Mouse (Mus musculus): Measurements from ENCODE around the gene Ephb1. TPM values are rescaled to one million over a fixed set of nuclear protein-coding genes. Genes with fewer than 3 reads are reported as not detected.

Ephb1 gene
- total RNA-seq, 2 experiments from 2014 or later, result 23.4 to 26.7 TPM

DNA sequence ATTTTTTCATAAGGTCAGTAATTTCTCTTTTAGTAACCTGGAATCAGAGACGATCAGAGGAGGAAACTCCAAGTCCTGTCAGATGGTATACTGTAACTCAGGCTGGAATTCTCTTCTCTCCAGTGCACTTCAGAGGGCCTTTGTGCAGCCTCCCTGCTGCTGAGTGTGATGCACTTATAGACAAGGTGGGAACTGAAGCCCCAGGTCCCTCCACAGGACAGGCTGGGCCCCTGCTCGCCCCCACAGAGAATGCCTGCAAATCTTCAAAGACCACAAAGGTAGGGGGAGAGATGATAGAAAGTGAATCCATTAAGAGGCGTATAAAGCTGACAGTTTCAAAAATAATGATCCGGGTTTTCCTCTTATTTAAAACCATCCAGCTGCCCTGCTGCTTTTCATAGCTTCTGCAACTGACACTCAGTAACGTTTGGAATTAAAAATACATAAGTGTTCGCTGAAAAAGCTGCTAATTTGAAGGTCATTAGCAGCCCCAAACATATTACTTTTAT is 446.7 kb downstream of the Ephb1 start:
- Histone ChIP-seq H3K4me3 (no peak overlapping the region), H3K27ac (no peak overlapping the region)
- DNase-seq (ENCODE audit: extremely low spot score in 1 of 2, low spot score in 2 of 2), result no peak
- no peak for TF ChIP-seq CTCF (IDR thresholded peaks at IDR 0.05)
- intact Hi-C loops (cut with DNase I), result no loop called here

DNA sequence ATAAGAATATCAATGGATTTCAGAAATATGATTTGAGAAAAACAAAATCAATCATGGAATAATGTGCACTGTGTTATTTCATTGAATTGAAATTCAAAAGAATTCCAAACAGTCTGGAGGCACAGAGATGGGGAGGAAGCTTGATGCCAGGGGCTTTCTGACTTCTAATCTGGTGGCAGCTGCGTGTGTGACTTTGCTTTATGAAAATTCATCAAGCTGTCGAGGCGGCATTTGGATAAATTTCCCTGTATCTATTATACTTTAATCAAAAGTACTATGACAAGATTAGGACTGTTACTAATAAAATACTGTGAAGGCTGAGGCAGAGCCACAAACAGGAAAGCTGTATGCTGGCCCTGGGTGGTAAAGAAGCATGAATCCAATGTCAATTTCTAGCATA is 451.1 kb downstream of the Ephb1 start:
- Histone ChIP-seq H3K27ac (no peak overlapping the region), H3K4me3 (no peak overlapping the region)
- no peak for TF ChIP-seq CTCF (IDR thresholded peaks at IDR 0.05)
- intact Hi-C loops (cut with DNase I), result no loop called here
- DNase-seq (ENCODE audit: extremely low spot score in 1 of 2, low spot score in 2 of 2), result no peak

DNA sequence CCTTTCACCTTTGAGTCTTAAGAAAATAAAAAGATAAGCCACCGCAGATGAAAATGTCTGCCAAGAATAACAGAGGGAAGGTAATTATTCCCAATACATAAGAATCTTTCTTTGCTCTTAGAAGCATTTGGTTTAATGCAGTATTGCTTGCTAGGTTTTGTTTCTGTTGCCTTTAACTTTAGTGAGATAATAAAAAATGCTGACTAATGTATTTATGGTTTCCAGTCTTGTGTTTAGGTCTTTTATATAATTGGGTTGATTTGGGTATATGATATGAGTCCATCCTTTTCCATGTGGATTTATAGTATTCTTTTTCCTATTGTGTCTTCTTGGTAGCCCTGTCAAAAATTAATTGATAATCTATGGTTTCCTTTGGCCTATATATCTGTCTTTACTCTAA is 456.6 kb downstream of the Ephb1 start:
- DNase-seq (ENCODE audit: extremely low spot score in 1 of 2, low spot score in 2 of 2), result no peak
- no peak for TF ChIP-seq CTCF (IDR thresholded peaks at IDR 0.05)

DNA sequence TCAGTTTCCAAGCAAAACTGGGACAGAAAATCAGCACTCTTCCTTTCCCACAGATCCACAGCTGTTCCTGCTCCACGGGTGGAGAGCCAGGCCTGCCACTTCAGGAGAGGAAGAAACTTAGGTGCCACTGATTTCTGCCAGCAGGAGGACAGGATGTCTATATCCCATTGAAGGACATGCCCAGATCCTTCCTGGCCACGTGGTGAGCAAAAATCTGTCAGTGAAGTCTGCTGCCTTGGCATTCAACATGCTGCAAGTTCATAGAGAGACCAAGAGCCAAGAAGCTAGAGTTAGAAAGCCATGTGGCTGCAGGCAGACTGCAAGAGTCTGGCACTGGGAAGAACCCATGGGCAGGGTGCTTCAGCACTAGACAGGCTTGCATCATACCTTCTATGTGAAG is 471.2 kb downstream of the Ephb1 start:
- no peak overlapping the region for H3K4me3 ChIP-seq
- no peak overlapping the region for H3K27ac ChIP-seq
- no peak for TF ChIP-seq CTCF (IDR thresholded peaks at IDR 0.05)
- intact Hi-C loops (cut with DNase I), result no loop called here
- DNase-seq (ENCODE audit: extremely low spot score in 1 of 2, low spot score in 2 of 2), result no peak

More for the DNA sequence above, 456.6 kb downstream of the Ephb1 start:
- intact Hi-C loops (cut with DNase I), result no loop called here
- Histone ChIP-seq H3K4me3 (no peak overlapping the region), H3K27ac (no peak overlapping the region)

DNA sequence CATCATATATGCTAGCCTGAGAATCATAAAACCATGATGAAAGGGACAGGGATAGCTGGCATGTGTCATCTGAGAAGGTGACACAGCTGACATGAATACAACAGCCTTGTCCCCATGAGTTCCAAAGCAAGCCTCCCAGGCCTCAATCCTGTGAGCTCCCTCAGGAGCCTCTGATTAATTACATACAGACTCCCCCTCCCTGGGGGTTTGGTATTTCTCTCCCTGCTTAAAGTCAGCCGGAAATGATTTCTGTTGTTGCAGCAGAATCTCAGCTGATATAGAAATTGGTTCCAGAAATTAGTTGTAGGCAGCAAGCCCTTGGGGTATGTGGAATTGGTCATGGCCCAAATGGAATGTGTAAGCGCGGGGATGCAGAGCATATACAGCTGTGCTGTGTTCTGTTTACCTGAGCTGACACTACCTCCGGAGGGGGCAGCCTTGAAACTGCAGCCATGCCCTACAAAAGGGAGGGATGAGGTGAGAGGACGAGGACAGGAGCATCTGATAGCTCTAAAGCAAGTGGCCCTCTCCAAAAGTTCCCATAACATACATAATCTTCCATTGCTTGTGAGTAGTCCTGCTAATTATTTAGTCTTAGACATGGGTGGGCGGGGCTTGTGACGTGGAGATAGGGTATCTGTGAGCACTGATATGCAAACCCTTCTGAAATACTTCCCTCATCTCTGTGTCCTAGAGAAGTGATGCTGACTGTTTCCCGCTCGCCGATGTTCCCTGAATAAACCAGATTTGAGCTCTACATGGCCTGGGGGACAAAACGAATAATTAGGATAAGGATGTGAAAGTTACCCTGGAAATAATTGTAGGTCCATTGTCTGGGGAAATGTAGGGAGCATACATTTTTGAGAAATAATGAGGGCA is 477.1 kb downstream of the Ephb1 start:
- no peak overlapping the region for H3K4me3 ChIP-seq
- H3K27ac ChIP-seq, result no peak overlapping the region
- no peak for TF ChIP-seq CTCF (IDR thresholded peaks at IDR 0.05)
- intact Hi-C loops (cut with DNase I), result no loop called here
- DNase-seq (ENCODE audit: extremely low spot score in 1 of 2, low spot score in 2 of 2), result no peak

DNA sequence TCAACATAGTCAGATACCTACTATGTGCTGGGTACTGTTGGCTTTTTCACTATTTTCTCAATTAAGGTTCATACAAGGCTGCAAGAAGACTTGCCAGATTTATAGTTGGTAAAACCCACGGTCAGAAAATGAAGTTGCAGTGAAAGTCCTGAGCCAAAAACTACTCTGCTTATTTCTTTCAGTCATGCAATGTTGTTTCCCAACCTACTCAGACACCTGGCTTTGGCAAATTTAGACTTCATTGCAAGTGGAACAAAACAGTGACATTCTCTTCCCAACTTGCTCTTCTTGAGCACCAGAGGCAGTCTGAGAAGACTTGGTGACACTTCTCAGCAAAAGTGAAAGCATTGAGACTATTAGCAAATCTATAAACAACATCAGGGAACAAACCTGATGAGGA is 479.2 kb downstream of the Ephb1 start:
- no peak for DNase-seq (ENCODE audit: extremely low spot score in 1 of 2, low spot score in 2 of 2)
- no peak overlapping the region for H3K27ac ChIP-seq
- intact Hi-C loops (cut with DNase I), result no loop called here
- TF ChIP-seq CTCF (IDR thresholded peaks at IDR 0.05), result no peak
- no peak overlapping the region for H3K4me3 ChIP-seq

Small RNA genes within 50 kb of the gene (microRNA-seq; reads per million reads assigned to microRNA genes)
- gene Mir7243, result 0 to 0.49 reads per million in 2 experiments

Other genes starting within 250 kb of the Ephb1 start
- gene Ky, start 151.1 kb upstream of the Ephb1 start, total RNA-seq (2021), result 1 to 10 TPM; 2.0 to 2.1 TPM